Mouse (Mus musculus) limb, embryonic 10.5 days (tissue): ENCODE measurements around the gene Rsph6a. TPM values are rescaled to one million over a fixed set of nuclear protein-coding genes. Genes with fewer than 3 reads are reported as not detected.

Experiments used
- DNase-seq: peaks from one replicate; pipeline ENCODE4 v3.0.0-alpha.2; 2017; ENCODE audit warnings: low spot score
- H3K27ac ChIP-seq: fragments of 300-500 bp; sonication (generic); 2 replicates; pipeline ENCODE4 v1.5.1; 2016; ENCODE audit warnings: mild to moderate bottlenecking
- H3K27me3 ChIP-seq: fragments of 300-500 bp; sonication (generic); 2 replicates; pipeline ENCODE4 v1.6.1; 2016; ENCODE audit warnings: low read depth, mild to moderate bottlenecking; ENCODE audit not compliant: poor library complexity, severe bottlenecking
- H3K36me3 ChIP-seq: fragments of 300-500 bp; sonication (generic); 2 replicates; pipeline ENCODE4 v1.6.1; 2016; ENCODE audit warnings: mild to moderate bottlenecking, moderate library complexity
- H3K4me1 ChIP-seq: fragments of 300-500 bp; sonication (generic); 2 replicates; pipeline ENCODE4 v1.6.1; 2016
- H3K4me3 ChIP-seq: fragments of 300-500 bp; sonication (generic); 2 replicates; pipeline ENCODE4 v1.5.1; 2016; ENCODE audit warnings: mild to moderate bottlenecking, moderate library complexity
- H3K9me3 ChIP-seq: fragments of 300-500 bp; sonication (generic); replicated peaks from 2 replicates; pipeline ENCODE4 v1.6.1; 2016; ENCODE audit warnings: mild to moderate bottlenecking
- WGBS: fragments of 180-500 bp; shearing (Covaris S2); methylation state at CpG from one replicate; pipeline ENCODE4 v1.1.7; 2016; 5-methylcytosine and 5-hydroxymethylcytosine counted together
- polyA plus RNA-seq: library from polyadenylated mRNA; unstranded; fragments of >200 nt; fragmentation: Nextera tagmentation; extraction: Ambion mirVana; gene quantifications from 2 replicates; pipeline ENCODE4 v1.2.1, GENCODE M21; 2016

Gene Rsph6a
- polyA plus RNA-seq, 1 experiment from 2014 or later = not detected

DNA sequence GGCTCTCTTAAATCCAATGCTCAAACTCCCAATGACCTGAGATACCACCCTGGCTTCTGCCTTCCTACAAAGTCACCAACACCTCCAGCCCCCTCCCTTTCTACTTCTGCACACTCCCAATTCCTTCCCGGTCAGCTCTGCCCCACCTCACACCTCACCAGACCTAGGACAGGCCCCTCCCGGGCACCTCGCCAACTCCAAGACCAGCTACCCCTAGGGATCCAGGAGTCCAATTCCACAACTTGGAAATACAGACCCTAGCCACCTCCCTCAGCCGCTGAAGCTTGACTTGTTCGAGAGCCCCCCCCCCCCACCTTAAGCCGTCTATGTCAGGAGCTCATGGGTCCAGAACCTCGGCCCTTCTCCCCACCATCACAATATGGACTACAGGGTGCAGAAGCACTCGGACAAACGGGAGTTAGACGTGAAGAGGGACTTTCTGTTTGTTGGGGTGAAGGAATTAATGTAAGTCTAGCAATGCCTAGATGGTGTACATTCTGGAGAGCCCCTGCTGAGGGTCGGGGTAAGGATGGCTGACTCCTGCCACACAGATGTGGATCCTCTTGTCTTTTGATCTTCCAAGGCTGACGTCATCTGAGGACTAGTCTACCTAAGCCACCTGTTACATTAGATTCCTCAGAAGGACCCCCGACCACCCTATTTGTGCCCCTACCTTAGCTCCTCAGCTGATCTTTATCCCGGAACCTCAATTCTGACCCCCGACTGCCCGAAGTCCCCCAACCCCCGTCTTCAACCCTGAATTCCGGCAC lies 32.1 kb upstream of the Rsph6a start:
- WGBS = 58% methylated on average over 18 of the region's 18 CpGs
- no peak overlapping the region for H3K4me3 ChIP-seq

DNA sequence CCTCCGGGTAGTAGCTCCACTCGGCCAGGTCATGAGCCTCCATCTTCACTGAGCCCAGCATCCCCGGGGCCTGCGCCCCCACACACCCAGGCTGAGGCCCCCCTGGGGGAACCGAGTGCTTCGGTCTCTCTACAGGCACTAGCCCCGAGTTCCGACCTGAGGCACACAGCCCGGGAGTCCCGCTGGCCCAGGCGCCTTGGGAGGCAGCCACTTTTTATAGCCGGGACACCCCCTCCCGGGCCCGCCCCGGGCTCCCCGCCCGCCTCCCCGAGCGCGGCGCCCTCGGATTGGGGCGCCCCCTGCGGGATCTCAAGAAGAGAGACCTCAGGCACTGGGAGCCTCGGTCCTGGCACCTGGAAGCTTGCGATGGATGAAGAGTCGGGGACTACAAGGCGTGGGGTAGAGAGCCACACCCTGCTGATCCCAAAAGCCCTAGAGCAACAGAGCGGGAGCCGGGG lies 31.1 kb upstream of the Rsph6a start, which contains the start of gene Foxa3:
Gene Foxa3, minus strand, starts transcription at position 182 of the 458 bp plus-strand sequence.
- Histone ChIP-seq H3K27me3 (peaks cover 47% of the 10 kb centered on the region), H3K27ac (peak within 1 kb of the TSS; percentile 92), H3K4me1 (peaks cover 31% of the 10 kb centered on the region), H3K36me3 (peaks cover 5% of the 10 kb centered on the region), H3K4me3 (peak within 1 kb of the TSS; percentile 88), H3K9me3 (no peaks in the 10 kb centered on the region; the same call in 1 of the 2 replicates)
- WGBS = 3% methylated on average over 30 of the region's 30 CpGs
- DNase-seq = peak; percentile 53

More for the DNA sequence above, 32.1 kb upstream of the Rsph6a start:
- H3K27me3 ChIP-seq = peaks cover 47% of the 10 kb centered on the region
- H3K9me3 ChIP-seq = no peaks in the 10 kb centered on the region; the same call in 1 of the 2 replicates
- peaks cover 27% of the 10 kb centered on the region for H3K4me1 ChIP-seq
- no peak overlapping the region for H3K27ac ChIP-seq
- DNase-seq = no peak
- H3K36me3 ChIP-seq = no peaks in the 10 kb centered on the region

DNA sequence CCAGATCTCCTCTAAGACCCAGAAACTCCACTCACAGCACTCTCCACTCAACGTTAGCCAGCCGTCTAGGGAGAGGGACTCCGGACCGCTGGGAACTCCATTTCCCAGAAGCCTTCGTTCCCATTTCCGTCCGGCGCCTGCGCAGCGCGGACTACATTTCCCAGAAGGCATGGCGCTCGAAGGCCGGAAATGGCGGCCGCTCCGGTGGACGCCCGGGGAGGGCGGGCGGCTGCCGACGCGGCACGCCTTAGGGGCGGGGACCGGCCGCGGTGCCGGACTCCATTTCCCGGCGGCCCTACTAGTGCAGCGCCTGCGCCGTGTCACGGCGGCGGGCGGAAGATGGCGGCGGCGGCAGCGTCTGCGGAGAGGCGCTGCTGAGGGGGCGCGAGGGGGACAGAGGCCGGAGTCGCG lies 30.4 kb upstream of the Rsph6a start, which contains the start of gene Sympk:
Gene Sympk, plus strand, starts transcription at position 282 of the 411 bp plus-strand sequence.
- under 1% methylated on average over 50 of the region's 50 CpGs for WGBS
- Histone ChIP-seq H3K27ac (peak within 1 kb of the TSS; percentile 92), H3K4me3 (peak within 1 kb of the TSS; percentile 88), H3K4me1 (peaks cover 31% of the 10 kb centered on the region), H3K9me3 (no peaks in the 10 kb centered on the region; the same call in 1 of the 2 replicates), H3K36me3 (peaks cover 13% of the 10 kb centered on the region), H3K27me3 (peaks cover 47% of the 10 kb centered on the region)
- peak; percentile 96 for DNase-seq

DNA sequence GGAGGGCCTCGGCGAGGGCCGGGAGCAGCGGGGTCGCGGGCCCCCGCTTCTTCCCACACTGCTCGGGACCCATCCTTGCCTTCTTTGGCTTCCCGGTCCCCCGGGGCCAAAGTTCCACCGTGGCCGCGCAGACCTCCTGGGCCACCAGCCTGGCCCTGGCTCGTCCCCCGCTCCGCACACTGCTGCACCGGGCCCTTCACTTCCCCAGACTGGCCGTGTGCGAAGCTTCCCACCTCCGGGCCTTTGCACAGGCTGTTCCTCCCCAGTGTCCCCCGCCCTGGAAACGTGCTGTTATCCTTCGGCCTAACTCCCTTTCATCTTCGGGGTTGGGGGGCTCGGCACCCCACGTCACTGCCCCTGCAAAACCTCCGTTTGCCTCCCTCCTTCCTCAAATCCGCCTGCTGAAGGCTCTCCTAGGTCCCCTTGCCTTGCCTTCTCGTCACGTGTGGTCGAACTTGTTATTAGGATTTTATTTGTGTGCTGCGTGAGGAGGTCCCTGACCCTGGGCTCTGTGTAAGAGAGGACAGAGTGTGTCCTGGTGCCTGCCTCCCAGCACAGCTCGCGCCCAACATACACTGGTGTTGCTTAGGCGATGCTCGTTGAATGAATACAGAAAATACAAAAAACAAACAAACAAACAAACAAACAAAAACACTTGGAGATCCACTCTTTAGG lies 29.8 kb upstream of the Rsph6a start:
- peaks cover 19% of the 10 kb centered on the region for H3K36me3 ChIP-seq
- WGBS = 3% methylated on average over 30 of the region's 36 CpGs
- peak overlapping the region; percentile 88 for H3K4me3 ChIP-seq
- H3K4me1 ChIP-seq = peaks cover 31% of the 10 kb centered on the region
- peaks cover 42% of the 10 kb centered on the region for H3K27me3 ChIP-seq
- H3K27ac ChIP-seq = peak overlapping the region; percentile 92
- H3K9me3 ChIP-seq = no peaks in the 10 kb centered on the region; the same call in 1 of the 2 replicates
- no peak for DNase-seq

DNA sequence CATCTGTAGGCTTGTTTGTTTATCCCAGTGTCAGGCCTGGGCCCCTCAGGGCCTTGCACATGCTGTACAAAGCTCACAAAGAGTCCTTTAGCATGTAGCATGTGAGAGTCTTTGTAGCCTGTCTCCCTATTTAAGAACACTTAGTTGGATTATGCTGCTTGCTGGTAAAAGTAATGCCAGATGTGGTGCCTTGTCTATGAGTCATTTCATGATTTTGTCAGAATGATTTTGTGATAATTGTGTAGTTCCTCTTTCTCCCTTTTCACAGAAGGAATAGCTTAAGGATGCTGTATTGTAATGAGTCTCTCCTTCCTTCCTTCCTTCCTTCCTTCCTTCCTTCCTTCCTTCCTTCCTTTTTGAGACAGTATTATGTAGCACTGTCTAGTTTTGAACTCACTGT lies 26.4 kb upstream of the Rsph6a start:
- H3K36me3 ChIP-seq = peaks cover 52% of the 10 kb centered on the region
- no peak for DNase-seq
- no peak overlapping the region for H3K27ac ChIP-seq
- no peaks in the 10 kb centered on the region for H3K9me3 ChIP-seq
- peaks cover 9% of the 10 kb centered on the region for H3K27me3 ChIP-seq
- peaks cover 24% of the 10 kb centered on the region for H3K4me1 ChIP-seq
- H3K4me3 ChIP-seq = no peak overlapping the region

DNA sequence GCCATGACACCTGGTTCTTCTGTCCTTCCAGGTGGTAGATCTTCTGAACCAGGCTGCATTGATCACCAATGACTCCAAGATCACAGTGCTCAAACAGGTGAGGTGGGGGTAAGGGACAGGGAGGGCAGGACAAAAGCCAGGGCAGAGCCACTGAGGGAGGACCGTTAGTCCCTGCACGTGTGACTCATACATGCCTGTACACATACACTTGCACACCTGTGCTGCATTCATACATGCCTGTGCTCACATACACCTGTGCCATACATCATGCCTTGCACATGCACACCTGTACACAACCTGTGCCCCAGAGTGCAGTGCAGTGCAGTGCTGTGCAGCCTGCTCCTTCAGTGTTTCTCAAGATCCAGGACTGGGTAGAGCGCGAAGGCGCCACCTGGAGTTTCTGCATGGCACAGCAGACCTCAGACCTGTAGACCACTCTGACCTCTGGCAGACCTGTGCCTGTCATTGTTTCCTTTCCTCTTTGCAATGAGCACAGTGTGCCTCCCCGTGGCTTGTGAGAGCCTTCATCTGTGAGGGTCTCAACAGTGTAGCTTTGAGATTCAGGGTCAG lies 25.3 kb upstream of the Rsph6a start:
- no peak overlapping the region for H3K4me3 ChIP-seq

DNA sequence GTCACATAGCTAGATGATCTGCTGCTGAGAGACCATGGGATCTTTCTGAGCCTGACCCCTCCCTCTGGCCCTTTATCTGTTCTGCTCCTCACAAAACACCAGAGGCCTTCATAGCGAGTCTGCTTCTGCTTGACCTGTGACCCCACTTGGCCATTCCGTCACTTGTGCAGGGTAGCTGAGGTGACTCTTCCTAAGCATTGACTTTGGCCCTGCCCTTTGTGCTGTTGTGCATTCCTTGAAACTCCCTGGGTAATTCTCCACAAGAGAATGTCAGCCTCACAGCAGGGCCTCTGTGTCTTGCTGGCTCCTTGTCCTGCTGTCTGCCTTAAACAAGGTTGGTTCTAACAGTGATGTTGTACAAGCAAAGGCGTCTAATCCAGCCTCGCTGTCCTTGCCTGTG lies 22.8 kb upstream of the Rsph6a start:
- peaks cover 88% of the 10 kb centered on the region for H3K36me3 ChIP-seq
- H3K4me1 ChIP-seq = peaks cover 4% of the 10 kb centered on the region; the same call in 1 of the 2 replicates
- no peak overlapping the region for H3K4me3 ChIP-seq
- DNase-seq = no peak
- H3K27ac ChIP-seq = no peak overlapping the region
- 79% methylated on average over 4 of the region's 4 CpGs for WGBS
- no peaks in the 10 kb centered on the region for H3K27me3 ChIP-seq
- no peaks in the 10 kb centered on the region for H3K9me3 ChIP-seq

More for the DNA sequence above, 25.3 kb upstream of the Rsph6a start:
- WGBS = 72% methylated on average over 6 of the region's 6 CpGs
- Histone ChIP-seq H3K36me3 (peaks cover 63% of the 10 kb centered on the region), H3K9me3 (no peaks in the 10 kb centered on the region), H3K4me1 (peaks cover 19% of the 10 kb centered on the region), H3K27me3 (no peaks in the 10 kb centered on the region), H3K27ac (no peak overlapping the region)
- peak; percentile 67 for DNase-seq

DNA sequence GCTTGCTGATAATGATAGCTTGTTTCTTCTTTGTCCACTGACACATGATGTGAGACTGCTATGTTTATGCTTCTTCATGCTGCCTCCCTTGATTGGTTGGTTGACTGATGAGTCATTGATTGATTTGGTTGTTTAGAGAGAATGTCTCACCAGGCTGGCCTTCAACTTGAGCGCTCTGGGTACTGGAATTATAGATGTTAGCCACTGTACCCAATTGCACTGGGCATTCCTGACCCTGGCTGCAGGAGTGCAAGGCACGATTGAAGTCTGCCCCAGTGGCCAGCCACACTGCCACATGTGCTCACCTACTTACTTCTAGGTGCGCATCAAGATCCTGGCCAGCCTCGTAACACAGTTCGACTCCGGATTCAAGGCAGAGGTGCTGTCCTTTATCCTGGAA lies 9.9 kb upstream of the Rsph6a start:
- no peak overlapping the region for H3K4me3 ChIP-seq

DNA sequence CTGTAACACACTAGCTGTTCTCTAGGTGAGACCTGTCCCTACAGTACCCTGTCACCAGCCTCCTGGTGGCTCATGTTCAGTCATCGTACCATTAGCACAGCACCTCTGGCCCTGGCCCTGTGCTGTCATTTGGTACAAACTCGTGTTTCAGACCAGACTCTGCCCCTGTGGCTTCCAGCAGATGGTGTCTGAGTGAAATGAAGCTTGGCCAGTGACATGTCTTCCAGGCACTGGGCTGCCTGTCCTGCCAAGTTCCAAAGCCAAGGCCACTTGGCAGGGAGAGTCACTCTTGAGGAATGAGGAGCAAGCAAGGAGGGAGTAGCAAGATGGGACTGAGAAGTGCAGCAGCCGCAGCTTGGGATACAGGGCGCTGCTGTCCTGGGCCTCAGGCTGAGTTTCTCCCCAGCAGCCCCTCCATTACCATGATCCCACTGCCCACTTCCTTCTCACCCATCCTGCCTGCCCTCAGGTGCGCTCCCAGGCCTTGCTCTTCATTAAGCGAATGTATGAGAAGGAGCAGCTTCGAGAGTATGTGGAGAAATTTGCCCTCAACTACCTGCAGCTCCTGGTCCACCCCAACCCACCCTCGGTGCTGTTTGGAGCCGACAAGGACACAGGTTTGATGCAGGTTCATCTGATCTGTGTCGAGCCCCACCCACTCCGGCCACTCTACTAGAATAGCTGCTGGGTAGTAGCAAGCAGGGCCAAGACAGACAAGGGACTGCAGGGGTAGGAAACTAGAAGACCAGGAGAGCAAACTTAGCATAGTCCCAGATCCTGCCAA lies 8.0 kb upstream of the Rsph6a start:
- Histone ChIP-seq H3K27me3 (no peaks in the 10 kb centered on the region), H3K4me1 (no peaks in the 10 kb centered on the region), H3K27ac (no peak overlapping the region), H3K36me3 (peaks cover 99% of the 10 kb centered on the region), H3K9me3 (no peaks in the 10 kb centered on the region), H3K4me3 (no peak overlapping the region)
- DNase-seq = no peak
- WGBS = 93% methylated on average over 11 of the region's 11 CpGs

More for the DNA sequence above, 9.9 kb upstream of the Rsph6a start:
- Histone ChIP-seq H3K9me3 (no peaks in the 10 kb centered on the region), H3K27me3 (no peaks in the 10 kb centered on the region), H3K27ac (no peak overlapping the region), H3K4me1 (no peaks in the 10 kb centered on the region), H3K36me3 (peaks cover 99% of the 10 kb centered on the region)
- 96% methylated on average over 6 of the region's 6 CpGs for WGBS
- no peak for DNase-seq

DNA sequence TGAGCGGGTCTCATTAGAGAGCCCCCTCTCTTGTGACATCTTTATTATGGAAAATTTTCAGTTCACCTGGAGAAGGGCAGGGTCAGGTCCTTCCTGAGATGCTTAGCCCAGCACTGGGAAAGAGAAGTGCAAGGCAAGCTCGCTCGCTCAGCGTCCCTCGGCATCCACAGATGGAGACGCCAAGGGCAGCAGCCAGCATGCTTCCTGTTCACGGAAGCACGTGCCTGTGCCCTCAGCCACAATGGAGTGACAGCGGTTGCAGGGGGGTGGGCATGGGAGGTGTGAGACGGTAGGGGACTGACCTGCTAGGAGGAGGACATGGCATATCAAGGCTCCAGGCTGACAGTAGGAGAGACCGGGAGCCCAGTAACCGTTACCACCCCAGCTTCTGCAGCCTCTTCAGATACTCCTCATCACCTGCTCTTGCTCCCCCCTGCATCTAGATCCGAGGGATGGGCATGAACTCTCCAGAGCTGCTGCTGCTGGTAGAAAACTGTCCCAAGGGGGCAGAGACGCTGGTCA lies 6.4 kb upstream of the Rsph6a start:
- Histone ChIP-seq H3K4me3 (no peak overlapping the region), H3K27ac (no peak overlapping the region), H3K9me3 (no peaks in the 10 kb centered on the region), H3K27me3 (no peaks in the 10 kb centered on the region), H3K36me3 (peaks cover 99% of the 10 kb centered on the region), H3K4me1 (no peaks in the 10 kb centered on the region)
- no peak for DNase-seq
- WGBS = 90% methylated on average over 14 of the region's 14 CpGs

DNA sequence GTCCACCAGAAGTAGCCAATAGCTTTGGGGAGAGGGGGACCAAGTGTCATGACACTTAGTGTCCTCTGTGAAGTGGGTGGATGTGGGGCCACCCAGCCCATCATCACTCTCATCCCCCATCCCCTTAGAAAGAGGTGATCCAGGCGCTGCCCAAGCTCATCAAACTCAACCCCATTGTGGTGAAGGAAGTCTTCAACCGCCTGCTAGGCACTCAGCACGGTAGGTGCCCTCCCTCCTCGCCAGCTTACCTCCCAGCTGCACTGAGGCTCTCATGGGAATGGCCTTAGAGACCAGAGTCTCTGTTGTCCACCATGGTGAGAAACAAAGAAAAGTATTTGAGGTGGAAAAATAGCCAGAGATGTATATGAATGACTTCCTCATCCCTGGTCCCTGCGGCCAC lies 5.2 kb upstream of the Rsph6a start:
- no peaks in the 10 kb centered on the region for H3K9me3 ChIP-seq

DNA sequence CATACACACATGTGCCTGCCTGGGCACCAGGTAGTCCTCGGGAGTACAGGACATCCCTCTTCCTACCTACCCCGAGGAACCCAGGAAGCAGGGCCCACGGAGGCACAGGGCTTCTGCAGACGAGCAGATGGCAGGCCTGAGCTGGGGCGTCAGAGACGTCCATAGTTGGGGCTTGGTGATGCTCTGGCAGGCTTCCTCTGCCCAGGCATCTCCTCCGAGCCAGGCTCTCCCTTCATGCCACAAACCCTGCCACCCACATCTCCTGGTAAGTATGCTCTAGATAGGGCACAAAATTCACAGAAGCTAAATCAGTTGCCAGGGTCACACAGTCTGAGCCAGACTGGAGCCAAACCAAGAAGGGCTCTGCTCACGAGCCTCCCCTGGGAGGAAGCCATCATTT lies 4.3 kb upstream of the Rsph6a start:
- no peak for DNase-seq
- Histone ChIP-seq H3K4me3 (no peak overlapping the region), H3K27ac (no peak overlapping the region), H3K36me3 (peaks cover 99% of the 10 kb centered on the region), H3K9me3 (no peaks in the 10 kb centered on the region), H3K27me3 (no peaks in the 10 kb centered on the region), H3K4me1 (peaks cover 11% of the 10 kb centered on the region)
- WGBS = 90% methylated on average over 8 of the region's 8 CpGs

More for the DNA sequence above, 5.2 kb upstream of the Rsph6a start:
- H3K4me3 ChIP-seq = no peak overlapping the region
- 90% methylated on average over 5 of the region's 5 CpGs for WGBS
- no peak overlapping the region for H3K27ac ChIP-seq
- no peaks in the 10 kb centered on the region for H3K27me3 ChIP-seq
- DNase-seq = no peak
- H3K36me3 ChIP-seq = peaks cover 99% of the 10 kb centered on the region
- H3K4me1 ChIP-seq = peaks cover 6% of the 10 kb centered on the region
